Mouse (Mus musculus): Measurements from ENCODE around the gene Vmn2r5. TPM values are rescaled to one million over a fixed set of nuclear protein-coding genes. Genes with fewer than 3 reads are reported as not detected.
"Not testable (repeated sequence)": the region's sequence is repeated elsewhere in the genome, so short reads cannot be mapped to it uniquely, and the experiment has no call there.

Gene Vmn2r5
- not detected for total RNA-seq (2021)
- long read RNA-seq, experiment 1: 0 reads
- long read RNA-seq, experiment 2: 0 reads

GRCm38 (mm10) chr3:64509742-64510141, at the start of gene Vmn2r5:
TSS of gene Vmn2r5 (minus strand) at chr3:64509842.
- not testable (repeated sequence) for DNase-seq

- not testable (repeated sequence) for DNase-seq
These were observed 13.9 kb upstream of the Vmn2r5 start for GRCm38 (mm10) chr3:64523585-64523984.

Other genes starting within 250 kb of the Vmn2r5 start
- gene Vmn2r3, start 220.1 kb downstream of the Vmn2r5 start, total RNA-seq (2021): not detected
- not detected for gene Vmn2r4, start 94.5 kb downstream of the Vmn2r5 start, total RNA-seq (2021)
- not detected for gene Vmn2r6, start 56.0 kb upstream of the Vmn2r5 start, total RNA-seq (2021)